In genomic region chr1:151352911-151353310, GRCm38 (mm10) we compare ENCODE assay signal across 9 mouse cellular contexts. TPM values are rescaled to one million over a fixed set of nuclear protein-coding genes. Genes with fewer than 3 reads are reported as not detected.
DNase-seq lines count a peak whose midpoint lies in the region; ATAC-seq lines count a peak whose summit lies in the region.
"Had no signal": no experiment of that assay in that cellular context is flagged by ENCODE, and none has a peak within 500 bp of the region (broad histone marks: within the 10 kb centered on the region; RNA-seq: fewer than 3 reads in every experiment).

No protein-coding gene starts in this region.

- 0 out of 2 replicates have a peak, but pooled peaks have one; percentile 19 for ATAC-seq in hindbrain, embryonic 13.5 days (ENCODE audit: low FRiP score)
- no peak; the same call in 1 of the 2 replicates for ATAC-seq in hindbrain, embryonic 11.5 days (ENCODE audit: low FRiP score)
- peak; percentile 84 for ATAC-seq in CD4-positive, CD25-positive, alpha-beta regulatory T cell, adult 4 months
- peak; percentile 89 for ATAC-seq in megakaryocyte, adult 5-6 weeks (ENCODE audit: poor library complexity, severe bottlenecking)

- no peak for DNase-seq in hindbrain, embryonic 11.5 days (ENCODE audit: low spot score)
- peak; percentile 31 for DNase-seq in adipocyte (ENCODE audit: low spot score)
- DNase-seq in cerebellum, adult 9-11 months, result no peak
- no peak for DNase-seq in cerebellum, adult 11-12 months
- DNase-seq in left cerebral cortex, adult 11 months (ENCODE audit: low spot score), result no peak

- WGBS in hindbrain, embryonic 13.5 days, result 91% methylated on average over 2 of the region's 2 CpGs
- WGBS in hindbrain, embryonic 11.5 days, result 89% methylated on average over 2 of the region's 2 CpGs

- H3K27me3 ChIP-seq in hindbrain, embryonic 13.5 days, result no peaks in the 10 kb centered on the region
- no peaks in the 10 kb centered on the region for H3K27me3 ChIP-seq in hindbrain, embryonic 11.5 days (ENCODE audit: control insufficient read depth, insufficient read depth, low read length)
- H3K27me3 ChIP-seq: neural tube, embryonic 12.5 days had no signal

- H3K4me1 ChIP-seq in hindbrain, embryonic 13.5 days (replicated peaks), result peaks cover 13% of the 10 kb centered on the region
- H3K4me1 ChIP-seq in hindbrain, embryonic 11.5 days (replicated peaks; ENCODE audit: control insufficient read depth, insufficient read depth, low read length), result no peaks in the 10 kb centered on the region

- H3K36me3 ChIP-seq in hindbrain, embryonic 13.5 days, result peaks cover 73% of the 10 kb centered on the region
- H3K36me3 ChIP-seq in hindbrain, embryonic 11.5 days (ENCODE audit: control insufficient read depth, insufficient read depth, low read length), result peaks cover 10% of the 10 kb centered on the region

- no peak overlapping the region for H3K4me2 ChIP-seq in hindbrain, embryonic 13.5 days
- H3K4me2 ChIP-seq in hindbrain, embryonic 11.5 days (replicated peaks; ENCODE audit: low read depth, low read length), result no peak overlapping the region
- H3K4me2 ChIP-seq: neural tube, embryonic 12.5 days had no signal

- no peak overlapping the region for H3K9ac ChIP-seq in hindbrain, embryonic 13.5 days
- no peak overlapping the region for H3K9ac ChIP-seq in hindbrain, embryonic 11.5 days (ENCODE audit: low read depth, low read length)
- H3K9ac ChIP-seq: neural tube, embryonic 12.5 days had no signal

- H3K27ac ChIP-seq in hindbrain, embryonic 13.5 days, result no peak overlapping the region
- no peak overlapping the region for H3K27ac ChIP-seq in hindbrain, embryonic 11.5 days (ENCODE audit: low read depth, low read length)
- H3K27ac ChIP-seq: neural tube, embryonic 12.5 days had no signal

- no peak overlapping the region for H3K4me3 ChIP-seq in hindbrain, embryonic 13.5 days
- no peak overlapping the region for H3K4me3 ChIP-seq in hindbrain, embryonic 11.5 days (ENCODE audit: low read depth, low read length)
- H3K4me3 ChIP-seq: neural tube, embryonic 12.5 days had no signal

- H3K9me3 ChIP-seq in hindbrain, embryonic 13.5 days, result no peaks in the 10 kb centered on the region
- H3K9me3 ChIP-seq in hindbrain, embryonic 11.5 days (ENCODE audit: control insufficient read depth, low read length), result no peaks in the 10 kb centered on the region
- H3K9me3 ChIP-seq: neural tube, embryonic 12.5 days had no signal

RNA-seq across cellular contexts. Expression of gene Ivns1abp, which starts 8.6 kb away (rescaled TPM):
- 276 and 277 TPM in 2 replicates for polyA plus RNA-seq in hindbrain, embryonic 13.5 days (2015; fragmentation: Nextera tagmentation; extraction: Ambion mirVana)
- polyA plus RNA-seq in hindbrain, embryonic 11.5 days (2014; fragmentation: Nextera tagmentation; extraction: Ambion mirVana), result 340 and 415 TPM in 2 replicates
- 100 to 1,000 TPM; 108 to 127 TPM for polyA plus RNA-seq in CD4-positive, CD25-positive, alpha-beta regulatory T cell, adult 4 months (2017; shearing (Covaris generic))
- total RNA-seq in megakaryocyte, adult 5-6 weeks (2015), result 108 and 109 TPM in 2 replicates
- 133 and 136 TPM in 2 replicates for total RNA-seq in megakaryocyte, adult 5-6 weeks (2017)
